Mouse (Mus musculus): ENCODE measurements around the gene 1700020D05Rik. TPM values are rescaled to one million over a fixed set of nuclear protein-coding genes. Genes with fewer than 3 reads are reported as not detected.

1700020D05Rik gene
- total RNA-seq (2021): under 1 TPM; 0.82 to 0.89 TPM
- 0.70 and 0.85 TPM in 2 replicates for polyA plus RNA-seq (2012; rRNA removed)
- long read RNA-seq: 0 reads

DNA sequence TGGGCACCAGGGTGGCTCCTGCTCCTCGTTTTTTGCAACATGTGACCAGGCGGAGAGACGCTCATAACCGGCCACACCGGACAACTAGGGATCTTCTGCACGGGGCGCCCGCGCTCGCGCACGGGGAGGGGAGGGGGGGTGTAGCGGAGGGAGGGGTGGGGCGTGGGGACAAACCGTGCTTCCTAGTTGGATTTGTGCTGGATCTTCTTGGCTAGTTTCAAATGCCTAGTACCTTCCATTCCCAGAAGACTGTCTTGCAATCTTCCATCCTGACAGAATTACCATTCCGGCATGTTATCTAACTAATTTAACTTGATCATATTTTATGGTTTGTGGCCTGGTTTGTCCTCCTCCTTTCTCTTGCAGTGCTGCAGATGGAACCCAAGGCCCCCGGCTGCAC is at the start of gene 1700020D05Rik:
Gene 1700020D05Rik, minus strand, starts transcription at position 101 of the 400 bp plus-strand sequence.
- Histone ChIP-seq H3K27ac (no peak within 1 kb of the TSS), H3K79me2 (replicated peaks; ENCODE audit: control insufficient read depth, insufficient read depth, low read length) (no peaks in the 10 kb centered on the region), H3K9ac (ENCODE audit: low read depth, low read length) (no peak within 1 kb of the TSS), H3K36me3 (ENCODE audit: control insufficient read depth, insufficient read depth, low read length) (no peaks in the 10 kb centered on the region), H3K4me3 (no peak within 1 kb of the TSS), H3K4me1 (ENCODE audit: control insufficient read depth, insufficient read depth, low read length) (no peaks in the 10 kb centered on the region), H3K27me3 (ENCODE audit: control insufficient read depth, insufficient read depth, low read length) (no peaks in the 10 kb centered on the region)
- TF ChIP-seq CTCF (IDR thresholded peaks at IDR 0.05): no peak
- no peak for TF ChIP-seq POLR2A (IDR thresholded peaks at IDR 0.05; ENCODE audit: insufficient read depth, low read depth, low read length)
- no peak for TF ChIP-seq EP300 (IDR thresholded peaks at IDR 0.05; ENCODE audit: insufficient read depth, low read depth, low read length)
- WGBS: 64% methylated on average over 17 of the region's 17 CpGs
- intact Hi-C loops (cut with DNase I): no loop called here
- no peak for DNase-seq

DNA sequence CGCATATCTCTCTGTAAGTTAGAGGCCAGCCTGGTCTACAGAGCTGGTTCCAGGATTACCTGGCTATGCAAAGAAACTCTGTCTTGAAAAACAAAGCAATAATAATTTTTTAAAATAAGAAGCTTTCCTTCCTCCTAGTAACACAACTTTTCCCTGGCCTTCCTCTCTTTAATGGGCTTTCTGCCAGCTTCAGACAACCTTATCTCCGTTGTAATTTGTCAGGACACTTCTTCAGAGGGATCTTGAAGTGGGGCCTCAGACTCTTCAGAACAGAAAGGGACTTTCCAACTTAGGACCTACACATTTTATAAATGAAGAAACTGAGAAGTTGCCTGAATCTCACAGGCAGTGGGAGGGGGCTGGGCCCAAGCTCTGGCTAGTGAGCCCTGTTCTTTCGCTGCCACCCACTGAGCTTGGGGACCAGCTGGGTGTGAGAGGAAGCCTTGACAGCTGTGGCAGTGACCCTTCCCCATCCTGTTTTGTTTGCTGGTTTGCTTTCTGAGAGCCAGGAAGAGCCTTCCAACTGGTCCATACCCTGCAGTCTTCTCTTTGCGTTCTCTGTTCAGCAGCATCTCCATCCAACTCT is 44.0 kb upstream of the 1700020D05Rik start:
- Histone ChIP-seq H3K27me3 (ENCODE audit: control insufficient read depth, insufficient read depth, low read length) (no peaks in the 10 kb centered on the region), H3K27ac (no peak overlapping the region), H3K9ac (ENCODE audit: low read depth, low read length) (no peak overlapping the region), H3K4me1 (ENCODE audit: control insufficient read depth, insufficient read depth, low read length) (no peaks in the 10 kb centered on the region), H3K4me3 (no peak overlapping the region), H3K79me2 (replicated peaks; ENCODE audit: control insufficient read depth, insufficient read depth, low read length) (no peaks in the 10 kb centered on the region), H3K36me3 (ENCODE audit: control insufficient read depth, insufficient read depth, low read length) (no peaks in the 10 kb centered on the region)
- intact Hi-C loops (cut with DNase I): no loop called here
- TF ChIP-seq POLR2A (IDR thresholded peaks at IDR 0.05; ENCODE audit: insufficient read depth, low read depth, low read length) (no peak), EP300 (IDR thresholded peaks at IDR 0.05; ENCODE audit: insufficient read depth, low read depth, low read length) (no peak), CTCF (IDR thresholded peaks at IDR 0.05) (no peak)
- 51% methylated on average over 4 of the region's 4 CpGs for WGBS
- DNase-seq: no peak

DNA sequence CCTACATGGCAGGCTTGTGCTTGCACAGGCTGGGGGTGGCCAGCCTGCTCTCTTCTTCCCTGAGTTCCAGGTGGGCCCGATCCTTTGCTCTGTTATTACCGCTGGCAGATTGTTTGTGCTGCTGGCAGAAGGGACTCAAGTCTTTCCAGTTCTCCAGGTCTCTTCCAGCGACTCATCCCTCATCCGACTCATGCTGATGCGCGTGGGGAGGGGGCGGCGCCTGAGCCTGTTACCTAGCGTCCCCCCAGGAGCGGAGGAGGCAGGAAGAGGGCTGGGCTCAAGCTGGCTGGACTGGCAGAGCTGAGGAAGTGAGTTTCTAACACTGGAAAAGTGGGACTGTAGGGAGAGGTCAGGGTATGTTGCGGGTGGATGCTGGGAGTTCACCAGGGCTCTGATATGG is 40.4 kb upstream of the 1700020D05Rik start:
- Histone ChIP-seq H3K79me2 (replicated peaks; ENCODE audit: control insufficient read depth, insufficient read depth, low read length) (no peaks in the 10 kb centered on the region), H3K27me3 (ENCODE audit: control insufficient read depth, insufficient read depth, low read length) (no peaks in the 10 kb centered on the region), H3K36me3 (ENCODE audit: control insufficient read depth, insufficient read depth, low read length) (no peaks in the 10 kb centered on the region), H3K4me1 (ENCODE audit: control insufficient read depth, insufficient read depth, low read length) (no peaks in the 10 kb centered on the region), H3K4me3 (no peak overlapping the region), H3K27ac (no peak overlapping the region), H3K9ac (ENCODE audit: low read depth, low read length) (no peak overlapping the region)
- DNase-seq: no peak
- TF ChIP-seq CTCF (IDR thresholded peaks at IDR 0.05) (no peak), EP300 (IDR thresholded peaks at IDR 0.05; ENCODE audit: insufficient read depth, low read depth, low read length) (no peak), POLR2A (IDR thresholded peaks at IDR 0.05; ENCODE audit: insufficient read depth, low read depth, low read length) (no peak)
- intact Hi-C loops (cut with DNase I): no loop called here
- WGBS: 54% methylated on average over 11 of the region's 11 CpGs

DNA sequence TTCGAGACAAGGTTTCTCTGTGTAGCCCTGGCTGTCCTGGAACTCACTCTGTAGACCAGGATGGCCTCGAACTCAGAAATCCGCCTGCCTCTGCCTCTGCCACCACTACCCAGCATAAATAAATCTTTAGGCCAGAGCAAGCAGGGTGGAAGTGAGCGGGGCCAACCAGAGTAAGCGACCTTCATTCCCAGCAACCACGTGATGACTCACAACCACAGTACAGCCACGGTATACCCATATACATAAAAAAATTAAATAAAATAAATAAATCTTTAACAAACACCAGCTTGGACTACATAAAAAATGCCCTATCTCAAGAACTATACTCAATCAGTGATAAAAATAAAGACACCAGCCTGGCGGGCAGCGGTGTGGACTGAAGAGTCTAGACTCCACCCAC is 39.8 kb upstream of the 1700020D05Rik start:
- no peak for DNase-seq
- Histone ChIP-seq H3K36me3 (ENCODE audit: control insufficient read depth, insufficient read depth, low read length) (no peaks in the 10 kb centered on the region), H3K4me3 (no peak overlapping the region), H3K9ac (ENCODE audit: low read depth, low read length) (no peak overlapping the region), H3K27me3 (ENCODE audit: control insufficient read depth, insufficient read depth, low read length) (no peaks in the 10 kb centered on the region), H3K79me2 (replicated peaks; ENCODE audit: control insufficient read depth, insufficient read depth, low read length) (no peaks in the 10 kb centered on the region), H3K27ac (no peak overlapping the region), H3K4me1 (ENCODE audit: control insufficient read depth, insufficient read depth, low read length) (no peaks in the 10 kb centered on the region)
- intact Hi-C loops (cut with DNase I): no loop called here
- TF ChIP-seq POLR2A (IDR thresholded peaks at IDR 0.05; ENCODE audit: insufficient read depth, low read depth, low read length): no peak
- no peak for TF ChIP-seq EP300 (IDR thresholded peaks at IDR 0.05; ENCODE audit: insufficient read depth, low read depth, low read length)
- no peak for TF ChIP-seq CTCF (IDR thresholded peaks at IDR 0.05)
- 84% methylated on average over 9 of the region's 9 CpGs for WGBS

DNA sequence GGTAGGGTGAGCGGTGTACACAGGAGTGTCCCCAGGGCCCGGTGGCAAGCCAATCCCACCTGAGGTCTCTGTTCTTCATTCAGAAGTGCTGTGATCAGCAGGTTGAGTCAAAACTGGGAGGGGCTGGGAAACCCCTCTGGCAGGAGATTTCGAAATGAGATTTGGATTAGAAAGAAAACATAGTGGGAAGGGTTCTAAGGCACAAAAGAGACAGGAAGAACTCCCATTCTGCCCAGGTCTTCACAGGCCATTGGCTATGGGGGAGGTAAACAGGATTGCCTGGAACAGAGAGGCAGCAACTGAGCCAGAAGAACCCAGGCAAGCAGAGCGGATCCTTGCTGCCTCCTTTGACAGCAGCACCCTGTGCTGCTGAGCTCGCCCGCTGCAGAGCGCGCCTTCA is 35.2 kb upstream of the 1700020D05Rik start:
- Histone ChIP-seq H3K27me3 (ENCODE audit: control insufficient read depth, insufficient read depth, low read length) (no peaks in the 10 kb centered on the region), H3K36me3 (ENCODE audit: control insufficient read depth, insufficient read depth, low read length) (no peaks in the 10 kb centered on the region), H3K9ac (ENCODE audit: low read depth, low read length) (no peak overlapping the region), H3K79me2 (replicated peaks; ENCODE audit: control insufficient read depth, insufficient read depth, low read length) (no peaks in the 10 kb centered on the region), H3K4me1 (ENCODE audit: control insufficient read depth, insufficient read depth, low read length) (no peaks in the 10 kb centered on the region), H3K4me3 (no peak overlapping the region), H3K27ac (no peak overlapping the region)
- intact Hi-C loops (cut with DNase I): no loop called here
- 78% methylated on average over 8 of the region's 8 CpGs for WGBS
- TF ChIP-seq EP300 (IDR thresholded peaks at IDR 0.05; ENCODE audit: insufficient read depth, low read depth, low read length): no peak
- no peak for TF ChIP-seq CTCF (IDR thresholded peaks at IDR 0.05)
- TF ChIP-seq POLR2A (IDR thresholded peaks at IDR 0.05; ENCODE audit: insufficient read depth, low read depth, low read length): no peak
- no peak for DNase-seq

DNA sequence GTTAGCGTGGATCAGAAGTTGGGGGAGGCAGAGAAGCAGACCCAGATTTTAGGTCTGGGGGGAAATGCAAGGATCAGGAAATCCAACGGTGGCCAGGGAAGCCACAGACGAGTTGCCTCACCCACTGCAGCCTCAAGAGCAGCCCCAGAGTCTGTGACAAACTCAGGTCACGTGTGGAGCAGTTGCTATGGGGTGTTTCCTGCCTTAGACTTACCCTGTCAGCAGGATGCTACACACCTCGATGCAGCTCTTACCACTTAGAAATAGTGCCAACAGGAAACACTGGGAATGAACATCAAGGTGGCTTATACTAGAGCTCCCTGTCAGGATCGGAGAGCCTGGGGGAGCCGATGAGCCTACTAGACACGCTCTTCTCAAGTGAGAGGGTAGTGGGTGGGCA is 28.9 kb upstream of the 1700020D05Rik start:
- no peaks in the 10 kb centered on the region for H3K36me3 ChIP-seq (ENCODE audit: control insufficient read depth, insufficient read depth, low read length)

More for the DNA sequence above, 28.9 kb upstream of the 1700020D05Rik start:
- intact Hi-C loops (cut with DNase I): no loop called here
- whole genome bisulfite sequencing: 63% methylated on average over 8 of the region's 8 CpGs
- Histone ChIP-seq H3K4me1 (ENCODE audit: control insufficient read depth, insufficient read depth, low read length) (peaks cover 2% of the 10 kb centered on the region), H3K4me3 (no peak overlapping the region), H3K27me3 (ENCODE audit: control insufficient read depth, insufficient read depth, low read length) (no peaks in the 10 kb centered on the region), H3K79me2 (replicated peaks; ENCODE audit: control insufficient read depth, insufficient read depth, low read length) (no peaks in the 10 kb centered on the region), H3K9ac (ENCODE audit: low read depth, low read length) (no peak overlapping the region), H3K27ac (no peak overlapping the region)
- TF ChIP-seq EP300 (IDR thresholded peaks at IDR 0.05; ENCODE audit: insufficient read depth, low read depth, low read length) (no peak), POLR2A (IDR thresholded peaks at IDR 0.05; ENCODE audit: insufficient read depth, low read depth, low read length) (no peak), CTCF (IDR thresholded peaks at IDR 0.05) (no peak)
- no peak for DNase-seq

All from heart, adult 2 months (tissue).